Mouse (Mus musculus) liver, adult 2 months (tissue): ENCODE measurements around the gene Cplx2. TPM values are rescaled to one million over a fixed set of nuclear protein-coding genes. Genes with fewer than 3 reads are reported as not detected.

Source experiments
- DNase-seq: peaks from one replicate; pipeline ENCODE4 v3.0.0-alpha.2; 2011; ENCODE audit warnings: low read depth, low spot score; ENCODE audit errors: extremely low read depth
- H3K27ac ChIP-seq: fragments of 200-500 bp; replicated peaks from 2 replicates; pipeline ENCODE4 v1.5.1; 2012; ENCODE audit warnings: low read depth, mild to moderate bottlenecking, control low read depth, inconsistent platforms, low read length; ENCODE audit not compliant: insufficient read depth
- H3K27me3 ChIP-seq: fragments of 200-500 bp; 2 replicates; pipeline ENCODE4 v1.6.1; 2012; ENCODE audit warnings: mild to moderate bottlenecking, moderate library complexity, low read length, inconsistent platforms; ENCODE audit not compliant: control insufficient read depth, insufficient read depth
- H3K36me3 ChIP-seq: fragments of 200-500 bp; 2 replicates; pipeline ENCODE4 v1.6.1; 2012; ENCODE audit warnings: low read length, inconsistent platforms; ENCODE audit not compliant: control insufficient read depth, insufficient read depth
- H3K4me1 ChIP-seq: fragments of 200-500 bp; 2 replicates; pipeline ENCODE4 v1.6.1; 2011; ENCODE audit warnings: low read length; ENCODE audit not compliant: control insufficient read depth, insufficient read depth
- H3K4me3 ChIP-seq: fragments of 200-500 bp; 2 replicates; pipeline ENCODE4 v1.5.1; 2011; ENCODE audit warnings: low read depth, mild to moderate bottlenecking, control low read depth, low read length, moderate library complexity; ENCODE audit not compliant: insufficient read depth
- H3K79me2 ChIP-seq: fragments of 200-500 bp; 2 replicates; pipeline ENCODE4 v1.6.1; 2012; ENCODE audit warnings: inconsistent platforms, mild to moderate bottlenecking, low read length, moderate library complexity; ENCODE audit not compliant: control insufficient read depth, insufficient read depth
- H3K9ac ChIP-seq: fragments of 200-500 bp; 2 replicates; pipeline ENCODE4 v1.6.1; 2012; ENCODE audit warnings: low read depth, mild to moderate bottlenecking, control low read depth, inconsistent platforms, low read length
- CTCF ChIP-seq: fragments of 200-500 bp; IDR thresholded peaks from 2 replicates; pipeline ENCODE4 v1.5.1; 2011; ENCODE audit warnings: low read depth, low read length, control low read depth
- POLR2A ChIP-seq: fragments of 200-500 bp; IDR thresholded peaks from 2 replicates; pipeline ENCODE4 v1.6.1; 2011; ENCODE audit warnings: low read length, control low read depth; ENCODE audit not compliant: insufficient read depth; ENCODE audit errors: extremely low read depth
- WGBS: fragments of 180-500 bp; shearing (Covaris S2); methylation state at CpG from one replicate; pipeline ENCODE4 v1.1.7; 2018; 5-methylcytosine and 5-hydroxymethylcytosine counted together
- polyA plus RNA-seq: library from polyadenylated mRNA; depleted of rRNA; stranded (reverse); fragments of >200 nt; gene quantifications from 2 replicates; pipeline ENCODE4 v1.2.3, GENCODE M21; 2012; rRNA removed
- total RNA-seq: library from RNA; depleted of rRNA; stranded (reverse); fragments of >200 nt; gene quantifications from 2 replicates; pipeline ENCODE4 v1.2.3, GENCODE M21; 2014; rRNA removed

Gene Cplx2
- total RNA-seq (0.37 and 0.54 TPM in 2 replicates), polyA plus RNA-seq (0.57 and 0.81 TPM in 2 replicates)

GRCm38 (mm10) chr13:54371049-54371386 is at the start of gene Cplx2:
Cplx2 (plus strand) TSS chr13:54371349.
- DNase-seq: no peak
- TF ChIP-seq CTCF (no peak), POLR2A (no peak)
- WGBS: 6% methylated on average over 7 of the region's 7 CpGs
- Histone ChIP-seq H3K79me2 (no peaks in the 10 kb centered on the region), H3K36me3 (no peaks in the 10 kb centered on the region), H3K27ac (no peak within 1 kb of the TSS), H3K9ac (no peak within 1 kb of the TSS), H3K4me3 (no peak within 1 kb of the TSS), H3K4me1 (no peaks in the 10 kb centered on the region), H3K27me3 (peaks cover 7% of the 10 kb centered on the region; the same call in 1 of the 2 replicates)

DNA sequence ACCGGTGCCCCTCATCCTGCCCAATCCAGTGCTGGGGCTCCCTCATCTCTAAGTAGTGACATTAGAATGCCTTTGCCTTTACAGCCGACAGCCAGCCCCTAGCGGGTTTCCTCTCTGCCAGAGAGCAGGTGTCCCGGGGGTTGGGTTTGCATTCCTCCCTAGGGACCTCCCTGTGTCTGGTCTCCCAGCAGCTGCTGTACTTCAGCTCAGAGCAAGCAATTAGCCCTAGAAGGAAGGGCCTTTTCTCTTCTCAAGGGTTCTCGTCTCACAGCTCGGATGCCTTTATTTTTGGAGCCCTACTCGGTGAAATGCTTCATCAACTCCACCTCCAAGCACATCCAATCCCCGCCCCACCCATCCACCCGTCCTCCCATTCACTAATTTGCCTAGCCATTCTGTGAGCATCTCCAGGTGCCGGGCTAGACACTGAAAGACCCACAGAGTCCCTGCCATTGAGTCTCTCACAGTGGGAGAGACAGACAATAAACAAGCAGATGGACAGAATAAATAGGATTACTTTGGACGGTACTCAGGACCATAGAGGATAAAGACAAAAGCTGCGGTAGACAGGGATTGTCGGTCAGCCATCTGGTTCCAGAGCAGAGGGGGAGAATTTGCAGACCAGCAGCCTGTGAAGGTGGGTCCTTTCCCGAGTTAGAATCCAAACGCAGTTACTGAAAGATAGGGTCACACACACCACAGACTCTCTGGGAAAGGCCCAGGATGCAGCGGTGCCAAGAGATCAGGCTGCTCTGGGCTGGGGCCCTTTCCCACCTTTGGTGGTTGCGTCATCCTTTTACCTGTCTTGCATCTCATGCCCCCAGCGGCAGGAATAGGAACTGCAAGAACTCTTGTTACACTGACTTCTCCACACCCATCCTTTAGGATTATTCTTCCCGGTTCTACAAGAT is 48.5 kb upstream of the Cplx2 start:
- DNase-seq: peak; percentile 30
- Histone ChIP-seq H3K79me2 (no peaks in the 10 kb centered on the region), H3K9ac (no peak overlapping the region), H3K4me3 (no peak overlapping the region), H3K4me1 (no peaks in the 10 kb centered on the region), H3K36me3 (no peaks in the 10 kb centered on the region), H3K27ac (no peak overlapping the region), H3K27me3 (no peaks in the 10 kb centered on the region)
- 50% methylated on average over 19 of the region's 19 CpGs for WGBS
- TF ChIP-seq POLR2A: no peak
- peak; percentile 67 for TF ChIP-seq CTCF

DNA sequence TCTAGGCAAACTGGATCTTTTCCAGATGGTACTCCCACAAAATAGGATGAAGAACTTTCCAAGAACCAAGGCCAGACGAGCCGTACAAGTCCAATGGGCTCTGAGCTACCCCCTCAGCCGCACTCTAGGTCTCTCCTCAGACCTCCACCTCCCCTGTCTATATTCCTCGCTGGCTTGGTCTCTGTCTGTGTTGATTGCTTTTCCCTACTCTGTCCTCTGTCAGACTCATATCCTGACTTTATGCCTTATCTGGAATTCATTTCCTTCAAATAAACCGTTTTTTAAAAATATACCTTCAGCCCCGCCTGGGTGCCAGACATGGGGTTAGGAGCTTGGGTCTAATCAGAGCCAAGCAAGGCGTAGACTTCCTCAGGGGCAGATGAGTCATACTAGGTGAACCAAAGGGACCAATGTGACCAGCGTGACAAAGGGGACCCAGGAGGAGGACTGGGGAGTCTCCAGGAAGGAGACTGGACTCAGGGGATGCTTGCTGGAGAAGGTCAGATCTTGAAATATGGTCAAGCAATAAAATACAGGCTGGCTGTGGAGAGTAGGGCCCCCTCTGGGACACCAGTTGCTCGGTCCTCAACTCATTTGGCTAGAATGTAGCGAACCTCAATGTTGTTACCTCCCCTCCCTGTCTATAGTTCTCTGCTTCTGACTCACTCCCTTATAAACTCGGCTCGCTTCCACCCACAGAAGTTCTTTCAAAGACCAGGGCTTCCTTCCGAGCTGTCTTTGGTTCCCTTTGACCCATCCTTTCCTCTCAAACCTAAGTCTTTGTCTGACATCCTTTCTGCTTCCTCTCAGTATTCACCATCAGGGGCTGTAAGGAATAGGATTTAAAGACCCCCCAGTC is 47.6 kb upstream of the Cplx2 start:
- no peaks in the 10 kb centered on the region for H3K36me3 ChIP-seq
- no peak overlapping the region for H3K27ac ChIP-seq
- H3K79me2 ChIP-seq: no peaks in the 10 kb centered on the region
- no peaks in the 10 kb centered on the region for H3K27me3 ChIP-seq
- H3K9ac ChIP-seq: no peak overlapping the region
- TF ChIP-seq CTCF (no peak), POLR2A (no peak)
- 64% methylated on average over 13 of the region's 13 CpGs for WGBS
- no peak for DNase-seq
- no peak overlapping the region for H3K4me3 ChIP-seq
- no peaks in the 10 kb centered on the region for H3K4me1 ChIP-seq

DNA sequence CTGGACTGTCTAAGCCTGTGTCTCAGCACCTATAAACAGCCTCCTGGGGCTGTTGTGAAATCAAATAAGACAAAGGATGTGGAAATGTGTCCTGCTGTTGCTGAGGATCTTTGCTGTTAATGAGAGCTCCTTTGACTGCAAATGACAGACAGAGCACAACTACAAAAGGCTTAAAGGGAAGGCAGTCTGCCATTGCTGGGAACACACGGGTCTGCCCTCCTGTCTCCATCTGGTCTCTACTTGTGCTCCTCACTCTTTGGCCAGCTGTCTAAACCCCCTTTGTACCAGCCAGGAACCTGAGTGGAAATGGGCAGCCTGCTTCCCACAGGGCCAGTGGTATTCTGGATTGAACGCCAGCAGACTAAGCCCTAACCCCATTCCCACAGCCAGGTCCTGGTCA is 47.0 kb upstream of the Cplx2 start:
- TF ChIP-seq CTCF: no peak
- TF ChIP-seq POLR2A: no peak
- Histone ChIP-seq H3K27ac (no peak overlapping the region), H3K79me2 (no peaks in the 10 kb centered on the region), H3K4me3 (no peak overlapping the region), H3K9ac (no peak overlapping the region), H3K36me3 (no peaks in the 10 kb centered on the region), H3K27me3 (no peaks in the 10 kb centered on the region), H3K4me1 (no peaks in the 10 kb centered on the region)
- no peak for DNase-seq
- WGBS: 83% methylated on average over 2 of the region's 2 CpGs

DNA sequence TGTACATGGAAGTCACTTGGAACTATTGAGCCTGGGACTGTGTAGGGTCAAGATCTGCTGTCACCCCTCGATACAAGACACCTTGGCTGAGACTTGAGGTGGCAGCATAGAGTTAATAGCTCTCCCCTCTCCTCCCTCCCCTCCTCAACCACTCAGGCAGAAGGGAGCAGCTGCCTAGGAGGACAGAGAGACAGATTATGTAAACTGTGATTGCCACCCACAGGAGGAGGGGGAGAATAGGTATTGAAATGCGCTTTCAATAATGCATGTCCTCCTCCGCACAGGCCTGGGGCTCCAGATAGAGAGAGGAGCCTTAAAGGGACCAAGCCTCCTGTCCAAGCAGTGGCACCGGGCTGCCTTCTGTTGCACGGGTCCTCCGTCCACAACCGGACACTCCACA is 45.3 kb upstream of the Cplx2 start:
- no peaks in the 10 kb centered on the region for H3K27me3 ChIP-seq
- no peak overlapping the region for H3K27ac ChIP-seq
- H3K79me2 ChIP-seq: no peaks in the 10 kb centered on the region
- H3K4me3 ChIP-seq: no peak overlapping the region
- no peak for DNase-seq
- H3K9ac ChIP-seq: no peak overlapping the region
- no peak for TF ChIP-seq CTCF
- TF ChIP-seq POLR2A: no peak
- H3K4me1 ChIP-seq: no peaks in the 10 kb centered on the region
- WGBS: 89% methylated on average over 7 of the region's 7 CpGs
- H3K36me3 ChIP-seq: no peaks in the 10 kb centered on the region
